Mouse (Mus musculus) testis, postnatal 10 days (tissue): Measurements from ENCODE around the gene Zc3h7a.

Experiments used
- DNase-seq: peaks from one replicate; pipeline ENCODE4 v3.0.0; 2021; ENCODE audit warnings: low spot score

The Zc3h7a gene

GRCm38 (mm10) chr16:11143706-11144483 lies 32.3 kb downstream of the Zc3h7a start:
- peak; percentile 100 for DNase-seq

- DNase-seq, result peak; percentile 100
Observed at GRCm38 (mm10) chr16:11134348-11135344, 41.5 kb downstream of the Zc3h7a start, which contains the start of gene Txndc11. Gene Txndc11, minus strand, starts transcription at chr16:11134650.

DNA sequence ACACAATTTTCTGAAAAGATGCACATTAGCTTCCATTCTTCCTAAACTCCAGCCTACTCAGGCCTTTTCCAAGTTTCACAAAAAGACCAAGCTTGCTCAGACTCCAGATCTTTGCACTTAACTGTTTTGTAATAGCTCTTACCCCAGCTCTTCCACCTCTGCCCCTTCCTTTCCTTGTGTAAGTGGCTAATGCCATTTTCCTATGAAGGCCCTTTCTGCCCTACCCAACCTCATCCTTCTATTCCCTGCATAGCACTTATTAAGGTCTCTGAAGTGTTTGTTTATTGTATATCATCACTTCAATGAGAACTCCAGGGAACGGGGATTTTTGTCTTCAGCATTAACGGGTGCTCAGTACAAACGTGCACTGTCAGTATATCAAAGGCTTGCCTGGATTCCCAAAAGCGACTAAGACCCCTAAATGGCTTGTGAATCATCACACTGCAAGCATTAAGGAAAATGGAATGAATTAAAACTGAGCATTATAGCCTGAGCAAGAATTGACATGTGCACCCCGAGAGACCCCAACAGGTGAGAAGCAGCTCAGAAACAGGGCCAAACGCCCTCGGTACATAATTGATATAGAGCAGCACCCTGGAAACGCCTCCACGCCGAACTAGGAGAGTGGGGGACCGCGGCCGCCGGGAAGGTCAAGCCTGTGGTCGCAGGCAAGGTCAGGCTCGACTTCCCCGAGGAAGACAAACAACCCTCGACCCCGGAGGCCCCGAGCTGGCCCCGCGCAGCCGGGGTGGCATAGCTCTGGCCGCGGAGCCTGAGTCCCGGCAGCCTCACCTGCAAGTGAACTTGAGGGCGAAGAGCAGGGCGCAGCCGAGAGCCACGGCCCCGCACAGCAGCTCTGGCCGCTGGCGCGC lies 42.5 kb downstream of the Zc3h7a start:
- no peak for DNase-seq

GRCm38 (mm10) chr16:11132839-11133238 lies 43.4 kb downstream of the Zc3h7a start:
- no peak for DNase-seq

GRCm38 (mm10) chr16:11128301-11128700 lies 47.9 kb downstream of the Zc3h7a start:
- no peak for DNase-seq

DNA sequence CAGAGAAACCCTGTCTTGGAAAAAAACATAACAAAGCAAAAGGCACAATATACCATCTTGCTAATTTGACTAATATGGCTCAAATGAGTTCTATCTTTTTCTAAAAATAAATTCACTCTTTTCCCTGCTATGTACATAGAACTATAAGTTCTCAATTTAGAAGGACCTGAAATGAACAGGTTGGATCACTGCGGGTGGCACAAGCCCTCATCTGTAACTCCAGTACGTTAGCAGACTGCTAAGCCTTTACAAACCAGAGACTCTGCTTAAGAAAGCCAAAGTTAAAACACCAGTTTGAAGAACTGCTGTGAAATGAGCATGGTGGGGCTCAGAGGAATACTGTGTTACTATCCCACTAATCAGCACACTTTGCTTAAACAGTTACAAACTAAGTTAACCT lies 50.8 kb downstream of the Zc3h7a start:
- DNase-seq, result no peak

DNA sequence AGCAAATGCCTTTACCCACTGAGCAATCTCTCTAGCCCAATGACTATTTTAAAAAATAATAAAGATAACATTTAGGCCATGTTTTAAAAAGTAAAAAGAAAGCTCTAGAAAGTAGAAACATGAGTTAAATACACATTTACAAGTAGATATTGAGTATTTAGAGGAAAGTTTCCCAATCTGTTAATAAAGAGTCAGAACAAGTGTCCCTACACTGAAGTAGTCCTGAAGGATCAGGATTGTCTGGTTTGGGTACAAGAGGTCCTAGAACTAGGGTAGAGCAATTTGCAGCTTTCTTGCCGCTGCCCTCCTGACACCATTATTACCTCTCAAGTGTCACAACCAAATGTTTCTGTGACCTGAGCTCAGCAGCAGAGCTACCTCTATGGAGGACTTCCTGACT lies 52.1 kb downstream of the Zc3h7a start:
- no peak for DNase-seq

- DNase-seq, result no peak
Observed at GRCm38 (mm10) chr16:11122625-11123024, 53.6 kb downstream of the Zc3h7a start.

DNA sequence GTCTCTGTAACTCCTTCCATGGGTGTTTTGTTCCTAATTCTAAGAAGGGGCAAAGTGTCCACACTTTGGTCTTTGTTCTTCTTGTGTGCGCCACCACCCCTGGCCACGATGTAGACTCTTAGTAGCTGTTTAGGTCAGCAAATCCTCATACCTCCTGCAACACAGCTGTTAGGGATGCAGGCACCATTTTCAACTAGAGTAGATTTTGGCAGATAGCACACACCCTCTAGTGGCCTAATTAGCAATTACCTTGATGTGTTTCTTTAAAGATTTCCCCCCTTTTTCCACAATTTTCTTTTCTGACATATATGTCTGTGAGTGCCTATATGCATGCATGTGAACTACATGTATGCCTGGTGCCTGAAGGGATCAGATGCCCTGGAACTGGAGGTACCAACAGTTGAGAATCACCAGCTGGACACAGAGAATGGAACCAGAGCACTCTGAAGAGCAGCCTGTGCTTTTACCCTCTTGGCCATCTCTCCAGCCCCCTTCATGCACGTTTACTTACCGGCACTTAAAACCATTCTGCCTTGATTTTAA lies 66.9 kb downstream of the Zc3h7a start:
- DNase-seq, result no peak

DNA sequence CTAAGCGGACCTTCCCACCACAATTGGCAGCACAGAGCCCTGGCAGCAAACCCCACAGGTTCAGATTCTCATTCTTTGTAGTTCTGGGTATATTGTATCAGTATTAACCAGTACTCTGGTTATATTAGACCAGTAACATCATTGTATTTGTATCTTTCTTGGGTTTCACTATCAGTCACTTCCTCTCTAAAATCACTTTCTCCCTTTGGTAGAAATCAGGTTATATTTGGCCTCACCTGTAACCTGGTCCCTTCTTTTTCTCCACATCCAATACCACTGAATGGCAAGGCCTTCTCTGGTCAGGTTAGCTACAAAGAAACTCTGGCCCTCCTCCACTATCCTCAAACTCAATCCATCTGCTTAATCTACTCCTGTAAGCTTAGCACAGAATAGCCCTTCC lies 71.3 kb downstream of the Zc3h7a start:
- no peak for DNase-seq

GRCm38 (mm10) chr16:11097301-11097700 lies 78.9 kb downstream of the Zc3h7a start:
- DNase-seq, result no peak

GRCm38 (mm10) chr16:11093717-11094386 lies 82.3 kb downstream of the Zc3h7a start:
- DNase-seq, result no peak

DNA sequence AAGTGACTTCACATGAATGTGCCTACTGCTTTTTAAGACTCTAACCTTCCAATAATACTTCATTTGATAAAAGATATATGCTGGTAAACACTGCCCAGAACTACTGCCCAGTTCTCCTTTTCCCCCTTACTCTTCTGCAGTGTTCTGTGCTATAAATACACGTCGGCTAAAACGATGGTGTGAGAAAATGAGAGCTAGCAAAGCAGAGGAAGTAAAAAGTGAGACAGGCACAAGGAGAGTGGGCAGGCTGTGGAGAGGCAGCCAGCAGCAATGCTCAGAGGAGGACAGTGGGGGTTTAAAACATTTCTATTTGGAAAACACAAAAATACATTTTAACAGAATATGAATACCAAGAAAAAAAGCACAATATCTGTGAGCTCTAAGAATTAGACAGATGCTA lies 83.7 kb downstream of the Zc3h7a start:
- no peak for DNase-seq

DNA sequence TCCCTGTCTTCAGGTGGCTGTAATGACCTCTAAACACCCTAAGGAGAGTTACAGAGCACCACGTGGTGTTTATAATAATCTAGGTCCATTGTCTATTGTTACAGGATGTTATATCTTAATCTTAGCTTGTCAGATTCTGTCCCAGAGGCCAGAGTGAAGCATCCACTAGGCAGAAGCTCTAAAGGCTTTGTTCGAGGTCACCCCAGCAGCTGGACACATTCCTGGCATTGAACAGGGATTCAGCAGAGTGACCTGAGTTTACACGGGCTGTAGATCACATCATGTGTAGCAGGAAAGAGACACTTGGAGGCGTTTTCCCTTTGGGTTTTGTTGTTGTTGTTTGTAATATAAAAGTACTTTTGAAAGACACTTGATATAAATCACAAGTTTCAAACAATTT lies 84.1 kb downstream of the Zc3h7a start:
- no peak for DNase-seq

DNA sequence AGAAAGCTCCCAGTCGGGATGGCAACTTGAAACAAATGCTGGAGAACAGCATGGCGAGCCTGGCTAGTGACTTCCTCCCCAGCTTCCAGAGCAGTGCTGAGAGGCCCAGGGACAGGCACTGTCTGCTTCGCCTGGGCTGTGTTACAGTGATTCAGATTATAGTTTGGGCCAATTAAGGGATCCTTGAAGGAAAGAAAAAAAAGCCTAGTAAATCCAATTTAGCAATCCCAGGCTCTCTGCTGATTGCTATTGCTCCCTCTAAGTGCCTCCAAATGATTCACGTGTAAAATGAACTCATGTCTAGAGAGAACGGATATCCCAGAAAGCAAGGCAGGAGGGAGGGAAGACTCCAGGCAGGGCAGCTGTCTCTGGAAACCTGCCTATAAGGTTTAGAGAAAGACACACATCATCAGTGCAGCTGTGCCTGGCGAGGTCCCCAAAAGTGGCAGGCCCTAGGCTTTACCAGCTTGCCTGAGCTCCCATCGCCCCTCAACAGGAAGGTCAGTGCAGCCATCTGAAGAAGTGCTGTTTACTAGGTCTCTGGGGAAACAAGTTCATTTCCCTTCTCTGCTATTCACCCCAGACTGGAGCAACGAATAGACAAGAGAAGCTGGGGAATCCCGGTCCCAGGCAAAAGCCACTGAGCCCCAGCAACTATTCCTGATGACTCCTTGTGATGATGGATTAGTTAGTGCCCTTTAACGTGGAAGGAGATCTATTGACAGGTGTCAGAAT lies 85.2 kb downstream of the Zc3h7a start:
- DNase-seq, result no peak

- DNase-seq, result no peak
Observed at GRCm38 (mm10) chr16:11086856-11087588, 89.2 kb downstream of the Zc3h7a start.
